Mouse (Mus musculus): ENCODE results near the gene Zfp217. TPM values are rescaled to one million over a fixed set of nuclear protein-coding genes. Genes with fewer than 3 reads are reported as not detected.

The Zfp217 gene
- 4.7 and 5.3 TPM in 2 replicates for polyA plus RNA-seq (2012; rRNA removed)

DNA sequence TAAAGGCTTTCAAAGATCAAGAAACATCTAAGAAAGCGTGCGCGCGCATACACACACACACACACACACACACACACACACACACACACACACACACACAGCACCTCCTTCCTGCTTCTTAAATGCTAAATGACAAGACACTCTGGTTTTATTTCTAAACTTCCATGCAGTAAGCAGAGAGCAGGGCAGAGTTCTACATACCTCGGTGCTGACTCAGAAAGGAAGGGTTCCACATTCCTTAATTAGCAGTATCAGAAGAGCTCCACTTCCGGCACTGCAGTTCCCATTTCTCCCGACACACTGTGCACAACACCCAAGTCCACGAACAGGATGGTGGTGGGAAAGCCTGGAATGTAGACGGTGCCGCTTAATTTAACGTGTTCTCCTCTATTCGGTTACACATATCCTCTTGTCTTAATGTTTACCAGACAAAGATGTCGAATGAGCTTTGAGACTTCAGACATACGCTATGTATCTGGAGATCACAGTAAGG lies at the start of gene Zfp217:
Gene Zfp217 (minus strand): TSS at position 443 of the 493 bp plus-strand sequence.

Measured in liver, embryonic 14 days (tissue).